Mouse (Mus musculus) bone marrow macrophage, adult 2 months (primary cell): ENCODE results near the gene Amotl2.

ENCODE experiments used
- CTCF ChIP-seq: IDR thresholded peaks from 2 replicates; pipeline ENCODE4 v1.5.1; 2012; ENCODE audit warnings: low read depth, mild to moderate bottlenecking, low read length, moderate library complexity
- POLR2A ChIP-seq: IDR thresholded peaks from 2 replicates; pipeline ENCODE4 v1.6.1; 2012; ENCODE audit warnings: mild to moderate bottlenecking, low read depth, low read length, borderline replicate concordance

DNA sequence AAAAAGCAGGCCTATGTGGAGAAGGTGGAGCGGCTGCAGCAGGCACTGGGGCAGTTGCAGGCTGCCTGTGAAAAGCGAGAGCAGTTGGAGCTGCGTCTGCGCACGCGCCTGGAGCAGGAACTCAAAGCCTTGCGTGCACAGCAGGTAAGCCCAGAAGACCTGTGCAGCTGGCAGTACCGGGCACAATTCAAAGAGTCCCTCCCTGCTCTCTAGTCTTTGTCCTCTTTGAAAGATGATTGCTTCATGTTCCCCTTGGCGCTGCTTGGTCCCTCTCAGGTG is 11.9 kb downstream of the Amotl2 start:
- no peak for TF ChIP-seq CTCF
- TF ChIP-seq POLR2A, result no peak
